Mouse (Mus musculus): ENCODE results near the gene Stx8.

Gene Stx8

GRCm38 (mm10) chr11:68239756-68240155 is 273.8 kb downstream of the Stx8 start:
- DNase-seq: no peak

- DNase-seq: no peak
Observed at GRCm38 (mm10) chr11:68244254-68244991, 278.4 kb downstream of the Stx8 start.

- DNase-seq: no peak
Observed at GRCm38 (mm10) chr11:68244992-68245261, 278.9 kb downstream of the Stx8 start.

GRCm38 (mm10) chr11:68247897-68248296 is 281.9 kb downstream of the Stx8 start:
- DNase-seq: no peak

GRCm38 (mm10) chr11:68250106-68250505 is 284.1 kb downstream of the Stx8 start:
- no peak for DNase-seq

- no peak for DNase-seq
Observed at GRCm38 (mm10) chr11:68253531-68253930, 287.5 kb downstream of the Stx8 start.
